Mouse (Mus musculus): ENCODE data around the gene Atpif1. TPM values are rescaled to one million over a fixed set of nuclear protein-coding genes. Genes with fewer than 3 reads are reported as not detected.
"Not testable (repeated sequence)": the region's sequence is repeated elsewhere in the genome, so short reads cannot be mapped to it uniquely, and the experiment has no call there.

The Atpif1 gene
- total RNA-seq, 2 experiments from 2014 or later: 399 to 455 TPM

GRCm38 (mm10) chr4:132501639-132502038, 31.8 kb downstream of the Atpif1 start:
- intact Hi-C loops (cut with DNase I): no loop called here
- no peak for DNase-seq

DNA sequence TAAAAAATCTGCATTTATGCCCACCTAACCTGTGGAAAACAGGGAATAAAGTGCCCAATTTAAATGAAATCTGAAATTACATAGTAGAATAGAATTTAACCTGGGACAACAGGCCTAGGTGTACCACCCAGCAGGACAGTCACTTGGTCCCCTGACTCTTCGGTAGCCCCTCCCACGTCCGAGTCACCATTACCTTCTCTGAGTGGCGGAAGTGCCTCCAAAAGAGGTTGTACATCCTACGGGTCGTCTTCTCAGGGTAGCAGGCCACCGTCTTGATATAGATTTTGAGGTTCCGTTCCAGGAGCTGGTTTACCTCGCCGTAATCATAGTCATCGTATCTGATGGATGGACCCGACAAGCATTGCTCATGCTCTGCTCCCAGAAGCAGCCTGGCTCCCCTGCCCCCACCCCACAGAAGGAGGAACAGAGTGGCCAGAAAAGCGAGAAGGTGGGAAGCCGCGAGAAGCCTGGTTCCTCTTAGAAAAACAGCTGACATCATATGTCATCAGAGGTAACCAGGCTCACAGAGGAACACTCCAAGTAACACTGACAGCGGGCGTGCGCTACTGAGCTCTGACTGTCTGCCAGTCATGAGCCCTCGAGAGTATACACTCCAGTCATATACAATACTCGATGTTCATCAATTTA, 39.1 kb downstream of the Atpif1 start:
- DNase-seq: no peak
- intact Hi-C loops (cut with DNase I): no loop called here

GRCm38 (mm10) chr4:132492178-132493060, 41.0 kb downstream of the Atpif1 start:
- peak; percentile 44 to 64 for DNase-seq
- intact Hi-C loops (cut with DNase I): no loop called here

DNA sequence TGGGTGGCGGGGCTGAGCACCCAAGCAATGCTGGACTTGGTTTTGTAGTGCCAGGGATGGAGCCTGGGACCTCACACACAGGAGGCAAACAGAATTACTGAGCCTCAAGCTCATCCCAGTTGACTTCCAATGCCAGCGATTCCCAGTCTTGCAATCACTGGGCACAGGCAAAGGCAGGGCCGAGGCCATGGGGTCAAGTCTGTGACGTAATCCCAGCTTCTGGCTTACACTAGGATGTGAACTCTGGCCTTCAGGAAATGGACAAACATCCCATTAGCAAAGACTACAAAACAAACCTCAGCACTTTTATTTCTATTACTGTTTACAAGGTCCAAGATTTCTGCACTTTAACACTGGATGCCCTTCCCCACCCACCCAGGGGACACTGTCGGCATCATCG, 41.7 kb downstream of the Atpif1 start:
- intact Hi-C loops (cut with DNase I): no loop called here

DNA sequence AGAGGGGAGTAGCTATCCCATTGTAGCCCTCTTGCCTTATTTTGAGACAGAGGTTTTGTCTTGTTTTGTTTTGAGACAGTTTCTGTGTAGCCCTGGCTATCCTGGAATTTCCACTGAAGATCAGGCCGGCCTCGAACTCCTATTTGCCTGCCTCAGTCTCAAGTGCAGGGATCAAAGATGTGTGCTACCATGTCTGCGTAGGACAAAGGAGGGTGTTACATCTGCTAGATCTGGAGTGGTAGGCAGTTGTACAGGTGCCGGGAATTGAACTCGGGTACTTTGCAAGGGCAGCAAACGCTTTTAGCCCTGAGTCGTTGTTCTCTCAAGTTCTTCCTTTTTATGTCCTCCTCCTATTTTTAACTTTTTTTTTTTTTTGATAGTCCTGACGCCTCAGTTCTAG, 42.4 kb downstream of the Atpif1 start:
- intact Hi-C loops (cut with DNase I): no loop called here
- DNase-seq: no peak

More for the DNA sequence above, 41.7 kb downstream of the Atpif1 start:
- no peak for DNase-seq

- no peak for DNase-seq
- intact Hi-C loops (cut with DNase I): no loop called here
These were observed 43.0 kb downstream of the Atpif1 start for GRCm38 (mm10) chr4:132490273-132491010.

DNA sequence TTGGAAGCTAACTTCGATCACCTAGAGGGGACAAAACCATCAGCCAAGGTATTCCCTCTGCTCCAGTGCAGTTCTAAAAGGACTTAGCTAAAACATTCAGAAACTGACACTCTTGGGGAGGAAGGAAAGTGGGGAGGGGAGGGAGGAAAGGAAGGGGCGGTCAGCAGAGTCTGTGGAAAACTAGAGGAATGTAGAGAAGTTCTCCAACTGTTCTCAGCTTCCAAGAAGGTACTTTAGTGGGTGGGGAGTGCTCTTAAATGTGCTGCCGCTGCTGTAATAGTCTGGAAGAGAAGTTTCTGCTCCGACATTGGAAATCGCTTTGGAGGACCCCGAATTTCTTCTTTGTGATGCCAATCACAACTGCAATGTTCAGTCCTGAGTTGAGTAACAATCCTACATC, 44.5 kb downstream of the Atpif1 start:
- DNase-seq: no peak
- intact Hi-C loops (cut with DNase I): no loop called here

DNA sequence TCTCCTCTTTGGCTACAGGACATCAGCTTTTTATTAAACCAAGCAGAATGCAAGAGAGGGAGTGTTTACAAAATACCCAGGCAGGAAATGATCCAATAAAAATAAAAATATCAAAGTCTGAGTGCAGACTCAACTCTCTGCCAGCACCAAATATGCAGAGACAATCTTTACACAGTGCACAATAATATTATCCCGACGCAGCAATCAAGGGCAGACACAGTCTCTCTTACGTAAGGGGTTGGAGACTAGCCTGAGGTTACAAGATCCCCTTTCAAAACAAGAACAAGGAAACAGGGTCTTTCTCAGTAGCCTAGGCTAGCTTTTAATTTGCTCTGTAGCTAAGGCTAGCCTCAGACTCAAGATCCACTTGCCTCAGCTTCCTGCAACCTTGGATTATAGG, 44.9 kb downstream of the Atpif1 start:
- DNase-seq: no peak
- intact Hi-C loops (cut with DNase I): no loop called here

GRCm38 (mm10) chr4:132484820-132485219, 48.6 kb downstream of the Atpif1 start:
- no peak for DNase-seq
- intact Hi-C loops (cut with DNase I): no loop called here

- DNase-seq: no peak
- intact Hi-C loops (cut with DNase I): no loop called here
These were observed 49.2 kb downstream of the Atpif1 start for GRCm38 (mm10) chr4:132484231-132484630.

GRCm38 (mm10) chr4:132482956-132483608, 50.4 kb downstream of the Atpif1 start:
- intact Hi-C loops (cut with DNase I): no loop called here
- DNase-seq: no peak

DNA sequence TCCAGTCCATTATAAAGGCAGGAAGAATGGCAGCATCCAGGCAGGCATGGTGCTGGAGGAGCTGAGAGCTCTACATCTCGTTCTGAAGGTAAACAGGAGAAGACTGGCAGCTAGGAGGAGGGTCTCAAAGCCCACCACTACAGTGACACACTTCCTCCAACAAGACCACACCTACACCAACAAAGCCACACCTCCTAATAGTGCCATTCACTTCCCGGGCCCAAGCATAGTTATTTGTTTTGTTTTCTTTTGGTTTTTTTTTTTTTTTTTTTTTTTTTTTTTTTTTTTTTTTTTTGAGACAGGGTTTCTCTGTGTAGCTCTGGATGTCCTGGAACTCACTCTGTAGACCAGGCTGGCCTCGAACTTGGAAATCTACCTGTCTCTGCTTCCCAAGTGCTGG, 51.4 kb downstream of the Atpif1 start:
- intact Hi-C loops (cut with DNase I); DNase-seq: not testable (repeated sequence)

Other genes starting within 250 kb of the Atpif1 start
- gene Rab42, start 230.3 kb downstream of the Atpif1 start, total RNA-seq (2021): under 1 TPM; 0.39 to 0.76 TPM
- gene Trnau1ap, start 204.1 kb downstream of the Atpif1 start, total RNA-seq (2021): 10 to 100 TPM; 21.6 to 24.6 TPM
- gene Rcc1, start 180.1 kb downstream of the Atpif1 start, total RNA-seq (2021): 10 to 100 TPM in 1 of 2 experiments, 1 to 10 TPM in 1; 9.5 to 13.3 TPM
- 10 to 100 TPM; 28.4 to 29.8 TPM for gene Phactr4, start 111.2 kb downstream of the Atpif1 start, total RNA-seq (2021)
- 1 to 10 TPM; 3.8 to 4.7 TPM for gene Med18, start 69.7 kb downstream of the Atpif1 start, total RNA-seq (2021)
- 1 to 10 TPM; 3.8 to 3.9 TPM for gene Sesn2, start 23.2 kb downstream of the Atpif1 start, total RNA-seq (2021)
- gene Dnajc8, start 1.9 kb upstream of the Atpif1 start, total RNA-seq (2021): 10 to 100 TPM; 50.2 to 51.7 TPM
- gene Ptafr, start 30.4 kb upstream of the Atpif1 start, total RNA-seq (2021): 1 to 10 TPM; 1.1 to 2.0 TPM
- 10 to 100 TPM; 36.4 to 38.5 TPM for gene Eya3, start 105.3 kb upstream of the Atpif1 start, total RNA-seq (2021)
- gene Xkr8, start 198.9 kb upstream of the Atpif1 start, total RNA-seq (2021): 1 to 10 TPM; 1.9 to 2.0 TPM
- gene Smpdl3b, start 223.6 kb upstream of the Atpif1 start, total RNA-seq (2021): under 1 TPM; 0.71 to 0.98 TPM
- 10 to 100 TPM; 11.2 to 12.4 TPM for gene Rpa2, start 234.7 kb upstream of the Atpif1 start, total RNA-seq (2021)

Data from heart, postnatal 14 days (tissue).